Mouse (Mus musculus): Measurements from ENCODE around the gene Exoc8.

DNA sequence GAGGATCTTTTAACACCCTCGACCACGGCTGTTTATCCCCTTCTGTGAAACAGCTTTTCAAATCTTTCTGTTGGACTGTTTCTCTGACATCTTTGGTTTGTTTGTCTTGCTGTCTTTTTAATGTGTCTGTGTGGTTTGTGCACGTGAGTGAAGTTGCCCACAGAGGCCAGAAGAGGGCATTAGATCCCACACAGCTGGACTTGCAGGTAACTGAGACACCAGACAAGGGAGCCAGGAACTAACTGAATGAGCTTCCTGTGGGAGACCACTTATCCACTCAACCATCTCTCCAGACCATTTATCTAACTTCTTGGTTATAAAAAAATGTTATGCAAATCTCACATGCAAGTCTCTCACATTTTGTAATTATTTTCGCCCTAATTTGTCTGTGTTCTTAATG is 33.1 kb upstream of the Exoc8 start:
- TF ChIP-seq POLR2A (IDR thresholded peaks at IDR 0.05; ENCODE audit: insufficient read depth, low read depth, low read length) (no peak), CTCF (IDR thresholded peaks at IDR 0.05; ENCODE audit: insufficient read depth, low read depth, low read length) (no peak)
